Mouse (Mus musculus): ENCODE data around the gene Sh3rf3.

Gene Sh3rf3

GRCm38 (mm10) chr10:58833741-58834178 lies 20.6 kb downstream of the Sh3rf3 start:
- no peak for TF ChIP-seq GATA4 (IDR thresholded peaks at IDR 0.05; ENCODE audit: insufficient replicate concordance, low read length)

GRCm38 (mm10) chr10:58836391-58836790 lies 23.2 kb downstream of the Sh3rf3 start:
- TF ChIP-seq GATA4 (IDR thresholded peaks at IDR 0.05; ENCODE audit: insufficient replicate concordance, low read length): no peak

- no peak for TF ChIP-seq GATA4 (IDR thresholded peaks at IDR 0.05; ENCODE audit: insufficient replicate concordance, low read length)
These were observed 24.3 kb downstream of the Sh3rf3 start for GRCm38 (mm10) chr10:58837504-58837903.

- TF ChIP-seq GATA4 (IDR thresholded peaks at IDR 0.05; ENCODE audit: insufficient replicate concordance, low read length): no peak
These were observed 28.8 kb downstream of the Sh3rf3 start for GRCm38 (mm10) chr10:58841945-58842344.

- no peak for TF ChIP-seq GATA4 (IDR thresholded peaks at IDR 0.05; ENCODE audit: insufficient replicate concordance, low read length)
These were observed 29.9 kb downstream of the Sh3rf3 start for GRCm38 (mm10) chr10:58843100-58843499.

- no peak for TF ChIP-seq GATA4 (IDR thresholded peaks at IDR 0.05; ENCODE audit: insufficient replicate concordance, low read length)
These were observed 35.0 kb downstream of the Sh3rf3 start for GRCm38 (mm10) chr10:58848127-58848526.

GRCm38 (mm10) chr10:58848536-58848935 lies 35.4 kb downstream of the Sh3rf3 start:
- TF ChIP-seq GATA4 (IDR thresholded peaks at IDR 0.05; ENCODE audit: insufficient replicate concordance, low read length): no peak

- TF ChIP-seq GATA4 (IDR thresholded peaks at IDR 0.05; ENCODE audit: insufficient replicate concordance, low read length): no peak
These were observed 41.5 kb downstream of the Sh3rf3 start for GRCm38 (mm10) chr10:58854548-58855198.

GRCm38 (mm10) chr10:58855199-58855751 lies 42.1 kb downstream of the Sh3rf3 start:
- TF ChIP-seq GATA4 (IDR thresholded peaks at IDR 0.05; ENCODE audit: insufficient replicate concordance, low read length): no peak

- no peak for TF ChIP-seq GATA4 (IDR thresholded peaks at IDR 0.05; ENCODE audit: insufficient replicate concordance, low read length)
These were observed 42.7 kb downstream of the Sh3rf3 start for GRCm38 (mm10) chr10:58855814-58856213.

GRCm38 (mm10) chr10:58856742-58857141 lies 43.6 kb downstream of the Sh3rf3 start:
- no peak for TF ChIP-seq GATA4 (IDR thresholded peaks at IDR 0.05; ENCODE audit: insufficient replicate concordance, low read length)

- TF ChIP-seq GATA4 (IDR thresholded peaks at IDR 0.05; ENCODE audit: insufficient replicate concordance, low read length): no peak
These were observed 51.6 kb downstream of the Sh3rf3 start for GRCm38 (mm10) chr10:58864735-58865134.

- TF ChIP-seq GATA4 (IDR thresholded peaks at IDR 0.05; ENCODE audit: insufficient replicate concordance, low read length): no peak
These were observed 54.4 kb downstream of the Sh3rf3 start for GRCm38 (mm10) chr10:58867536-58867935.

- TF ChIP-seq GATA4 (IDR thresholded peaks at IDR 0.05; ENCODE audit: insufficient replicate concordance, low read length): no peak
These were observed 56.7 kb downstream of the Sh3rf3 start for GRCm38 (mm10) chr10:58869836-58870235.

- TF ChIP-seq GATA4 (IDR thresholded peaks at IDR 0.05; ENCODE audit: insufficient replicate concordance, low read length): no peak
These were observed 58.1 kb downstream of the Sh3rf3 start for GRCm38 (mm10) chr10:58871149-58871820.

Measured in liver, adult (tissue).